Mouse (Mus musculus): ENCODE data around the gene Rcor1.

Rcor1 gene

DNA sequence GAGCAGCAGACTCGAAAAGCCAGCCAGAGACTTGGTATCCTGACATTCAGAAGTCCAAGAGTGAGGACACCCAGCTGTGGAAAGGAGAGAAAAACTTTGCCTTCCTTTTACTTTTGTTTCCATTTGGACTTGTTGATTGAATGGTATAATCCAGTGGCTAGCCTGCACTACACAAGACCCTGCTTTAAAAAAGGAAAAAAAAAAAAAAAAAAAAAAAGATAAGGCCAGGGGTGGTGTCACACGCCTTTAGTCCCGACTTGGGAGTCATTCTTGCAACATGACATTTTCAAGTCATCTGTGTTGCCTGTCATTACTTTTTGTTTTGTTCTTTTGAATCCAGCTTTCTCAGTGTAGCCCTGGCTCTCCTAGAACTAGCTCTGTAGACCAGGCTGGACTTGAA lies 17.6 kb upstream of the Rcor1 start:
- no peak for DNase-seq (ENCODE audit: low spot score in 2 of 2)

DNA sequence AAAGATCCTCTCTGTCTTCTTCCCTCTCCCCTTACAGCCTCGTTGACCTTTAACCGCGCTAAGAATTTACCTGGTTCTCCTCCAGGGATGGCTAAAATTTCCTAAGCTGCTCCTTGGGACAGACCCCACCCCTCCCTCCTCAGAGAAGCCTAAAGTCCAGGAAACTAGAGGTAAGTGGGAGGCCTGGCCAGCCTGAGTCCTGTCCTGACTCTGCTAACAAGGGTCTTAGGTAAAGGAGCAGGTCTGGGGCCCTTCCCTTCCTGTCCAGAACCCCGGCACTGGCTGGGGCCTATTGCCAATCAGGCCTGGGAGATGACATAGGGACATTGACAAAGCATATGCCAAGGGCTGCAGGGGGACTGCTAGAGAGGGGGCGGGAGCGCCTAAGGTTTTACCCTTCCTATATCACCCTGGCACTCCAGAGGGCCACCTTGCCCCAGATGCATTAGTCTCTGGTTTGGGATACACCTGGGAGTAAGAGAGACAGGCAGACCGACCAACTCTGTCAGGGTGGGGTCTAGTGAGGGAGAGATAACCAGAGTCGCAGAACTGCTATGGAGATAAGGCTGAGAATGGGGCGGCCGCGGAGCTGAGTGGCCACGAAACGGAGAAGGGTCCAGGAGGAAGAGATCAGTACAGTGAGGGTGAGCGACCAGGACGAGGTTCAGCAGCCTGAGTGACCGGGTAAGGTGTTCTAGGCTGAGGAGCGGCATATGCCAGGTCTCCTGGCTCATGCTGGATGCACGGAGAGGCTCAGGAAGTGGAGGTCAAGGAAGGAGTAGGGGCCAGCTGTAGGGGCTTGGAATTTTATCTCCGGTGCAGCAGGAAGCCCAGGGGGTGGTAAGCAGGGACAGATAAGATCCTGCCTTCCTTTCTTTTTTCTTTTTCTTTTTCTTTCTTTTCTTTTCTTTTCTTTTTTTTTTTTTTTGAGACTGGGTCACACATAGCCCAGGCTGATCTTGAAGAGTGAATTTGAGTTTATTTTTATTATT lies 10.7 kb upstream of the Rcor1 start:
- DNase-seq (ENCODE audit: low spot score in 2 of 2) = no peak

DNA sequence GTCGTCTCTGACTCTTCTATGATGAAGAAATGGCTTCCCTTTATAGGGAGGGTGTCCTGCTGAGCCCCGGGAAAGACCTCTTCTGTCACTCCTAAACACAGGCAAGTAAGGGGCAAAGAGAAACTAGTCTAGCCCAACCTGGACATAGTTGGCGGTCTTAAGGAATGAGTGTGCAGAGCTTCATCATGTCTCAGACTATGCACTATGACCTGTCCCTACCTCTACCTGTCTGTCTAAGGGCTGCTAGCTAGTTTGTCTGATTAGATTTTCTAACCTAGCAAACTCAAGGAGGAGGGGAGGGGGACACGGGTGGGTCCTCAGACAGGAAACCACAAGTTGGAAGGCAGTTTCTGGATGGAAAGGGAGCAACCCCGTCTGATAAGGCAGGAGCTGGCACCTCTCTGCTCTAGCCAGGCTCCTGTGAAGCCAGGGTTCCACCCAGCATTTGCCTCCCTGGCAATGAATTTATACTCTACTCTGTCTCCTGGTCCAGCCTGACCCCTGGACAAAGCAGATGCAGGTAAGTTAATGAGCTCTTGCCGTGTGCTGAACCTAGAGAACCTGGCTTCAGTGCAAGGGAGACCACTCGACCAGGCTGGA lies 9.8 kb upstream of the Rcor1 start:
- DNase-seq (ENCODE audit: low spot score in 2 of 2) = no peak

DNA sequence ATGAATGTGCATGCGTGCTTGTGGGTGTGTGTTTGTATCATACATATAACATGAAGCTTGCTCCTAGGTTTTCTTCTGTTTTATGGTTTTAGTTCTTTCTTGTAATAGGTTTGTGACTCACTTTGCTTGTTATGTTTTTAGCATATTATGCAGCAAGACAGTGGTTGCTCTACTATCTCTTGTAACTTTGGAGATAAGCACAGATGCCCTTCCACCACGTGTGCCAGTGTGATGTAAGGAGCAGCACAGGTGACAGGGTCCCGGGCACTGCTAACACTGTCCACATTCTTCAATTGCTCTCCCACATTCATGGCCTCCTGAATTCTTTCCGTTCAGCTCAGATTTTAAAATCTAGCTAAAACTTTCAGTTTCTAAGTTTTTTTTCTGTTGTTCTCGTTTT lies 6.3 kb upstream of the Rcor1 start:
- DNase-seq (ENCODE audit: low spot score in 2 of 2) = no peak

DNA sequence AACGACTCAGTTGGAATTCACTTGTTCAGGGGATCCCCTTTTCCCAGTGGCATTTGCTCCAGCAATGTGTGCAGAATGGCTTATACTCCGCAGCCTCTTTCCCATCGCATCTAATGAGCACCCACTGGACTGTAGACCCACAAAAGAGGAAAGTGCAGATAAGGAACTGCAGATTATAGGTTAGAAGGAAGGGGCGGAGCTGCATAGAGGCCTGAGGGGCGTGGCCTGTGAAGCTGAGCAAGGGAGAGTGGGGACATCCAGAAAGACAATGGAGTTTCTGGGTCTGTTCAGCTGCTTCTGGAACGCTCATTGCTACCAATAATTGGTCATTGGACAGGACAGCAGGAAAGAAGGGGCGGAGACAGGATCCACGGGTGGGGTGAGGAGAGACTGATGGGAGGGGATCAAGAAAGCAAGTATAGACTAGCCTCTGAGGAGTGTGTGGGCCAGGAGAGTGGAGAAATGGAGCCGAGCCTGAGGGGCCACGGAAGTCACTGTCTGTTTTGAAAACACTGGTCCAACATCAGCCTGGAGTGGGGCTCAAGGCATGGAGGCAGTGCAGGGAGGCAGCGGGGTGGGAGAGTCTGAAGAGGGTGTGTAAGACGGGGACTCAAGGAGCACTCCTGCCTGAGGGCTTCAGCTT lies 3.8 kb upstream of the Rcor1 start:
- DNase-seq (ENCODE audit: low spot score in 2 of 2) = peak; percentile 26 to 59

DNA sequence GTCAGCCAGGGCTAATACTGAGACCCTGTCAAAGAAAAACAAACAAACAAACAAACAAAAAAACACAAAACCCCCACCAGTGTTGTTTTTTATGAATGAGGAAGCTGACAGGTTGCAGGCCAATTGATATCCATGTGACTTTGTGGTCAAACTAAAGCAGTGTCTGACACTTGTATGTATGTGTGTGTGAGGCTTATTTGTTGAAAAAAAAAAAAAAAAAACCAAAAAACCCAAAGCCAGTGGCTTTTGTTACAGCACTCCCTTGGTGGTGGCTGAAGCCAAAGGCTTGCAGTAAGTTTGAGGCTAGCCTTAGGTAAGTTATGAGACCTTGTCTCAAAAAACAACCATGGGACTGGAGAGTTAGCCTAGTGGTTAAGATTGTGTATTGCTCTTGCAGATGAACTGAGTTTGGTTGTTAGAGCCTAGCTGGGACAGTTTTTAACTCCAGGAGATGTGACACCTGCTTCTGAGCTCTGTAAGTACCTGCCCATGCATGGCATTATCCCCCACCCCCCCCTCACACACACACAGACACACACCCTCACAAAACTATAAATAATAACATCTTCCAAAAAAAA lies 2.9 kb upstream of the Rcor1 start:
- DNase-seq (ENCODE audit: low spot score in 2 of 2) = peak in 1 of 2 experiments; percentile 16

DNA sequence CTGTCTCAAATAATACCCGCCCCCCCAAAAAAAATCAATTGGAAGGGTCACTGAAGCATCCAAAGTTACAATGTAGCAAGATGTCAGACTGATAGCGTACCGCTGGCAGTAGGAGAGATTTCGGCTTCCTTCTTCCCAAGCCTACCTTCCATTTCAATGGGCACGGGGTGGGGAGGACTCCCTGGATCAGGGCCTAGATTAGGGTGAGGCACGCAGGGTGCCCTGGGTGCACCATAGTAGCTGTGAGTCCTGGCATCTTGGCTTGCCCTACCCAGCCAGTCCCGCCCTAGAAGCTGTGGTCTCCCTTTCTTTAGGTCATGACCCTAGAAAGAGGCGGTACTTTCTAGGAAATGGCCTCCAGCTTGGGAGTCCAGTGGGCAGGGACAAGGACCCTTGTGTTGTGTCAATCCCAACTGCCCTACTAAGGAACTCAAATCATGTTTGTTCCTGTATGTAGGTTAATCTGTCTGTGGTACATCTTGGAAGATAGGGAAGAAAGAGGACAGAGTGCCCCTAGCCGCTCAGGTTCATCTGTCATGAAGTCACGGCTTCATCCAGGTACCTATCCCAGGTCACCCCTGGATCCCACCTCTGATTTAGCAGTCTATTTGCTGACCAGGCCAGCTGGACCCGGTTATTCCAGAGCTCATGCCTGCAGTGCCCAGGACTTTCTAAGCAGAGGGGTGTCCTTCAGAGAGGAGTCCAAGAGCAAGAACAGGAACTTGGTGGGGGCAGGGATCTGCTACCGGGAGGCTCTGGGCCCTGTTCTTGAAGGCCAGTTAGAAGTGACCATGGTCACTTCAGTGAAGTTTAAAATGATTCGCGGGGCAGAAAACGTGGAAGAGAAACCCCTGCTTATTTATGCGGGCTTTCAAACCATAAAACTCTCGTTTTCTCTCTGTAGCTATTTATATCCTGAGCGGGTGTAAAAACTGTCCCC lies 1.6 kb upstream of the Rcor1 start:
- DNase-seq (ENCODE audit: low spot score in 2 of 2) = no peak

DNA sequence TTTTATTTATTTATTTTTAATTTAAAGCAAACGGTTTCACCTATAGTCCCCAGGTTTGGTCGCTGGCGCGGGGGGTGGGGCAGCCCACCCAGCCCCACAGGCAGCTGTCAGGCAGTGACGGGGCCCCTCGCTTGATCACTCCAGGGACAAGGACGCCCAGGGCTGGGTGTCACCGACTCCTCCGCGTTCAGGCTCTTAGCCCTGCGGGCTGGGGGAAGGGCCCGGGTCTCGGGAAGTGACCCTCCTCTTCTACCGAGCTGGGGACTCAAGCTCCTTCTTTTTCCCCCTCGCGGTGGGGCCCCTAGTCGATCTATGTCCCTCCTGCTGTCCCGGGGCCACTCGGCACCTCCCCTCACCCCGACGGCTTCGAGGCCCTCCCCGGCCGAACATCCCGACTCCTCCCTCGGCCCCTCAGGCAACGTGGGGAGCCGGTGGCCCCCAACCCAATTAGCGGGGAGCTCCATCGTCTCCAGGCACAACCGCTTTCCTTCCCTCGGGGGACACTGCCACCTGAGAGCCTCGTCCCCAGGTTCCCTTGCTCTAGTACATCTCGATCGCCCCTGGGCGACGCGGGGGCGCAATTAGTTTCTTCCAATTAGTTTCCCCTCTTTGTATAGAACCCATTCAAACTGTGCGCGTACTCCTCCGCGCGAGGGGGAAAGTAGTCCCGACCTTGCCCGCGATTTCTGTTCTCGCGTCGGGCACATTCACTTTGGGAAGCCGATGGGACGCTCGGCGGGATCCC lies 748 bp upstream of the Rcor1 start:
- DNase-seq (ENCODE audit: low spot score in 2 of 2) = peak; percentile 18 to 45

DNA sequence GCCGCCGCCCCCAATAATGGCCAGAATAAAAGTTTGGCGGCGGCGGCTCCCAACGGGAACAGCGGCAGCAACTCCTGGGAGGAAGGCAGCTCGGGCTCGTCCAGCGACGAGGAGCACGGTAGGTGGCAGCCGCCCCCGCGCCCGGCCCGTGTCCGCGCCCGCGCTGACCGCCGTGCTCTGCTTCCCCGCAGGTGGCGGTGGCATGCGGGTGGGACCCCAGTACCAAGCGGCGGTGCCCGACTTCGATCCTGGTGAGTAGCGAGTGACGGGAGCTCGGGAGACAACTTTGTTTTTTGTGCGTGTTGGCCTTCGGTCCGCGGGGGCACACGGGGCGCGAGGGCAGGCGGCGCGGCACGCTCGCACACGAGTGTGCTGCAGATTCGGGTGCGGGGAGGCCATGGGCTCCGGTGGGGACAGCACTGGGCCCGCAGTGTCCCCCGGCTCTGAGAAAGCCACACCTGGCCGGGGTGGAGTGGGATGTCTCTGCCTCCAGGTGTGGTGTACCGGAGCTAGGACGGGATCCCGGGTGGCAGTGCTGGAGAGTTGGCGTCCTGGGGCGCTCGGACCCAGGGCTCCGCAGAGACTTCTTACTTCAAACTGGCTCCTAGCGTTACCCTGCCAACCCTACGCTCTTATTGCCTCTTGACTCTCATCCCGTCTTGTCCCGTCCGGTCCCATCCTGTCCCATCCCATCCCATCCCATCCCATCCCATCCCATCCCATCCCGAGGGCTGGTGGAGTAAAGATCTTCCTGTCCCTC lies 800 bp downstream of the Rcor1 start:
- peak; percentile 6 to 9 for DNase-seq (ENCODE audit: low spot score in 2 of 2)

DNA sequence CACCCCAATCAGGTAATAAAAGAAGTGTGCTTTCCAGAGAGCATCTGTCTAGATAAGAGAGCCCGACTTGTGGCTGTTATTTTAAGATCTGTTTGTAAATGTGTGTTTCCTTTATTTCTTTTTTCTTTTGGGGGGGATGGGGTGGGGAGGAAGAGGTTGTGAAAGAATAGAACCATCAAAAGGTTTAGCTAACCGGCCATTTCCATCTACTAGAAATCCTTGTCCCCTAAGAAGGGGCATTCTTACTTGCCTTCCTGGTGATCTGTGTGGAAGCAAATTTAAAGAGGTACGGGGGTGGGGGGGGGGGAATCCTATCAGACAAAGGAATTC lies 1.3 kb downstream of the Rcor1 start:
- DNase-seq (ENCODE audit: low spot score in 2 of 2) = no peak

DNA sequence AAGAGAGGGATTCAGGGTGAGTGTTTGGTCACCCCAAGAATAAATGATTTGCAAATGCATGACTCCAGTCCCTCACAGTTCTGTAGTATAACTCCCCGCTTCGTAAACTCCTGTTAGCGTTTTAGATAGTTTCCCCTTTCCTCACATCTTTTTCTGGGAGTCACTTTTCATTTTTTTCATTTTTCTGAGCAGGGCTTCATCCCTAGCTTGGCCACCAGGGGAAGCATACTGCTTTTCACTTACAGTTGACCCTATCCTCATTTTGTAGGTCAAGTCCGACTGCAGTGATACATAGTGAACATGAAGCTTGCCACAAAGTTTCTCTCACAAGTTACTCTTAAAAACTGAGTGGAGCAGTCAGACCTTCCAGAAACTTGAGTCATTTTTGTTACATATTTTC lies 2.0 kb downstream of the Rcor1 start:
- peak; percentile 27 to 28 for DNase-seq (ENCODE audit: low spot score in 2 of 2)

DNA sequence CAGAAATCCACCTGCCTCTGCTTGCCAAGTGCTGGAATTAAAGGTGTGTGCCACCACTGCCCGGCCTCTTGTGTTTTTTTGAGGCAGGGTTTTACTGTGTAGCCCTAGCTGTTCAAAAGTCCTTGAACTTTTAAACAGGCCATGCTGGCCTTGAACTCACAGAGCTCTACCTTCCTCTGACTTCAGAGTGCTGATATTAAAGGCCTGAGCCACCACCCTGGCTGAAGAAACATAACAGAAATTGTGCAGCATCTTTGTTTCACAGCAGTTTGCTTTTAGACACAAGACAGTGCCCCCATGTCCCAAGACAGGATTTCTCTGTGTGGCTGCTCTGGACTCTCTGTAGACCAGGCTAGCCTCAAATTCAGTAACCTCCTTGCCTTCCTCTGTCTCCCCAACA lies 3.2 kb downstream of the Rcor1 start:
- DNase-seq (ENCODE audit: low spot score in 2 of 2) = no peak

DNA sequence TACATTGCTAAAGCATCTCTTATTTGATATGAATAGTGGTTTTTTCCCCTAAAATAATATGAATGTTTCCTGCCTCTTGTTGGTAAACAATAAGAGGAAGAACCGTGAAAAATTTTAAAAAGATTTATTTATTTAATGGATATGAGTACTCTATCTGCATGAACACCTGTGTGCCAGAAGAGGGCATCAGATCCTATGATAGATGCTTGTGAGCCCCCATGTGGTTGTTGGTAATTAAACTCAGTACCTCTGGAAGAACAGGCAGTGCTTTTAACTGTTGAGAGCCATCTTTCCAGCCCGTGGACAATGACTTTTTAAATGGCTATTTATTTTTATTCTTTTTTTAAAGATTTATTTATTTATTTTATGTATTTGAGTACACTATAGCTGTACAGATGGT lies 5.7 kb downstream of the Rcor1 start:
- no peak for DNase-seq (ENCODE audit: low spot score in 2 of 2)

DNA sequence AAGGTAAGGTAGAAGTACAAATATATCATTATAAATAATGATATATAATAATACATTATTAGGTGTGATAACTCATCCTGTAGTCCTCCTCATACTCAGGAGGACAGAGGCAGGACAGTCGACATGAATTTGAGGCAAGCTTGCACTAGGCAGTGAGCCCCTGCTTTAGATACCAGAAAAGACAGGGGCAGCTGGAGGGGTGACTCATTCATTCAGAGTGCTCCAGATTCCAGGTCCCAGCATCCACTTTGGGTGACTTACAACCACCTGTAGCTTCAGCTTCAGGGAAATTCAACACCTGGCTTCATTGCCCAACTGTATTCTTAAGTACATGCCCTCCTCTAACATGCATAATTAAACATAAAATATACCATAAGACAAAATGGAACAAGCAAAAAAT lies 7.7 kb downstream of the Rcor1 start:
- DNase-seq (ENCODE audit: low spot score in 2 of 2) = no peak

DNA sequence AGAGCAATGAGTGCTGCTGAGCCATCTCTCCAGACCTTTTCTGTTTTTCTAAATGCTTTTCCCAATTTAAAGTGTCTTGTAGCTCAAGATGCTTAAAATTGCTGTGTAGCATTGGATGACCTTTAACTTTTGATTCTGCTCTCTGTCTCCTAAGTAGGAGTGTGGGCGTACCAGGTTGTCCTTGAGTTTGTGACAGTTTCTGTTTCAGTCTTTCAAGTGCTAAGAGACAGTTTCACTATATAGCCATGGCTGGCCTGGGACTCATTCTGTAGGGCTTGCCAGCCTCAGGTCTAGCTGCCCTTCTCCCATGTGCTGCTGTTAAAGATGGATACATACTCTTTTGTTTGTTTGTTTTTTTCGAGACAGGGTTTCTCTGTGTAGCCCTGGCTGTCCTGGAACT lies 9.1 kb downstream of the Rcor1 start:
- DNase-seq (ENCODE audit: low spot score in 2 of 2) = no peak

DNA sequence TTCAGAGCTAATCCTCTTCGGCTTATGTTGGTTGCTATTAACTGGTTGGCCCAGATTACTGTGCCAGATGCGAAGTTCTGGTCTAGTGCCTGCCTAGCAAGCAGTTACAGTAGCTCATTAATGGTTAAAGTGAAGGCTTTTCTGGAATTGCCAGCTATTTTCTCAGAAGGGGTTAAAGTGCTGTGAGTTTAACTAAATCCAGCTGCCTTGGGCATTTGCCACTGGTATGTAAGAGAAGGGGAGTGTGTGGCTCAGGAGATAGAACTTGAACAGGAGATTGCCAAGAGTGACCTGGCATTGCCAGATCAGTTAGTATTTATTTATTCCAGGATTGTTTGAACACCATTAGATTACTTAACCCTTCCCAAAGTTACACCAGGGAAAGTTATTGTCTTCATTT lies 11.1 kb downstream of the Rcor1 start:
- no peak for DNase-seq (ENCODE audit: low spot score in 2 of 2)

DNA sequence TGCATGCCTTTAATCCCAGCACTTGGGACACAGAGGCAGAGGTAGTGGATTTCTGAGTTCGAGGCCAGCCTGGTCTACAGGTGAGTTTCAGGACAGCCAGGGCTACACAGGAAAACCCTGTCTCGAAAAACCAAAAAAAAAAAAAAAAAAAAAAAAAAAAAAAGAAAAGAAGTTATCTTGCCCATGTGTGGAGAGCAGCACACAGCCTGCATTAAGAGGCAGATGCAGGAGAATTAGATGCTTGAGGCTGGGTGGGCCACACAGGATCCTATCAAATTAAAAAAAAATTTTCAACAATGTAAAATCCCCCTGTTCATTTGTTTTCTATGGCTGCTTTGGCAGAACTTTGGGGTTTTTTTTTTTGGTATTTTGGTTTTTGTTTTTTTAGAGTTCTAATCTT lies 24.2 kb downstream of the Rcor1 start:
- DNase-seq (ENCODE audit: low spot score in 2 of 2) = no peak

DNA sequence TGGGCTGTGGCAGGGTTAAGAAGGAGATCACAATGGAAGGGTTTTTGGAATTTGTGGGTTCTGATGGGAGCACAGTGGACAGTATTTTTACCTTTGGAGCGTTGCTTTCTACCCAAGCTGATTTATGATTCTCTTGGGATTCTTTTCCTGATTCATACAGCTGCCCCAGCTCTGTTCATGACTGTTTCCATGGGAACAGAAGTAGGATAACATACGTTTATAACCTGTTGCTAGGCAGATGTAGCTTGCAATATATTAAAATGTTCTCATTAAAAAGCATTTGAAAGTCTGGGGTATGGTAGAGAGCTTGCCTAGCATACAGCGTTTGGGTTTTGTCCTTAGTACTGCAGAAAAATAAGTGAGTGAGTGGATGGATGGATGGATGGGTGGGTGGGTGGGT lies 25.1 kb downstream of the Rcor1 start:
- no peak for DNase-seq (ENCODE audit: low spot score in 2 of 2)

DNA sequence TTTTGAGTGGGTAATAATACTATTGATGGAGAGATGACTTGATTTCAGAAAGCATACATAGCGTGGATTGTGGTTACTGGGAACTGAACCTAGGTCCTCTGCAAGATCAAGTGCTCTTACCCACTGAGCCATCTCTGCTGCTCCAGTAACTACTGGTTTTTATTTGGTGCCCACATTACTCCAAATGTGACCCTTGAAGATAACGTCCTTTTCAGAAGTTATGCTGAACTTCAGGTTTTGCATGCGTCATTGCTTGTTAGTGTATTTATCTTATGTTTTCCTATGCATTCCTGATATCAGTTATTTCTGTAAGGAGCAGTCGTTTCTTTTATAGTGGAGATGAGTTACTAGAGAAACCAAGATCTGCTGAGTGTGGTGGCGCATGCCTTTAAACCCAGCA lies 26.2 kb downstream of the Rcor1 start:
- DNase-seq (ENCODE audit: low spot score in 2 of 2) = no peak

DNA sequence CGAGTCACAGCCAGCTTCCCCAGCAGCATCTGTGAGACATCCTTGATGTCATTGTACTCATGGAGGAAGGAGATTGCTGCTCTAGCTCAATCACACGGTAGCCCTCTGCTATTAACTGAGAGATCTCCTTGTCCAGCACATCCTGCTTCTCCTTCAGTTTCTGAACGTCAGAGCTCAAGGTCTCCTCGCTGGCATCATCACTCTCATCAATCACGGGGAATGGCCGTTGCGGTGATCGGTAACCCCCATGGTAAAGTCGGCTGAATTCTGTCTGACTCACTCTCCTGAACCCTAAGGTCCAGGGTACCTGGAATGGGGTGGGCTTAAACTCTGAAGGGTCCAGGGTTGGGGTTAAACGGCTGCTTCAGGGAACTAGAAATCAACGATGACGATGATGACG lies 28.7 kb downstream of the Rcor1 start:
- no peak for DNase-seq (ENCODE audit: low spot score in 2 of 2)

Measured in natural killer cell, adult 2 months (primary cell).